Mouse (Mus musculus) limb, embryonic 15.5 days (tissue): ENCODE measurements around the gene Lrch3. TPM values are rescaled to one million over a fixed set of nuclear protein-coding genes. Genes with fewer than 3 reads are reported as not detected.
"Not testable (repeated sequence)": the region's sequence is repeated elsewhere in the genome, so short reads cannot be mapped to it uniquely, and the experiment has no call there.

Experiments
- ATAC-seq: fragments of 200-750 bp; cut with Nextera tagmentation; 2 replicates; pipeline ENCODE4 v1.8.0; 2017; ENCODE audit warnings: low read depth, moderate TSS enrichment; ENCODE audit not compliant: insufficient number of reproducible peaks, low FRiP score, low TSS enrichment
- H3K27ac ChIP-seq: fragments of 300-500 bp; sonication (generic); 2 replicates; pipeline ENCODE4 v1.5.1; 2015; ENCODE audit warnings: moderate library complexity, mild to moderate bottlenecking, inconsistent platforms
- H3K27me3 ChIP-seq: fragments of 300-500 bp; sonication (generic); 2 replicates; pipeline ENCODE4 v1.6.1; 2015; ENCODE audit warnings: inconsistent platforms
- H3K36me3 ChIP-seq: fragments of 300-500 bp; sonication (generic); 2 replicates; pipeline ENCODE4 v1.6.1; 2015; ENCODE audit warnings: inconsistent platforms
- H3K4me1 ChIP-seq: fragments of 300-500 bp; sonication (generic); 2 replicates; pipeline ENCODE4 v1.6.1; 2015; ENCODE audit warnings: inconsistent platforms
- H3K4me2 ChIP-seq: fragments of 300-500 bp; sonication (generic); 2 replicates; pipeline ENCODE4 v1.6.1; 2015; ENCODE audit warnings: mild to moderate bottlenecking, inconsistent platforms
- H3K4me3 ChIP-seq: fragments of 300-500 bp; sonication (generic); 2 replicates; pipeline ENCODE4 v1.5.1; 2015; ENCODE audit warnings: mild to moderate bottlenecking, inconsistent platforms
- H3K9ac ChIP-seq: fragments of 300-500 bp; sonication (generic); 2 replicates; pipeline ENCODE4 v1.6.1; 2015; ENCODE audit warnings: inconsistent platforms
- H3K9me3 ChIP-seq: fragments of 300-500 bp; sonication (generic); 2 replicates; pipeline ENCODE4 v1.6.1; 2016; ENCODE audit warnings: inconsistent platforms
- WGBS: fragments of 180-500 bp; shearing (Covaris S2); methylation state at CpG from one replicate; pipeline ENCODE4 v1.1.7; 2015; 5-methylcytosine and 5-hydroxymethylcytosine counted together
- polyA plus RNA-seq: library from polyadenylated mRNA; unstranded; fragments of >200 nt; fragmentation: Nextera tagmentation; extraction: Ambion mirVana; gene quantifications from 2 replicates; pipeline ENCODE4 v1.2.1, GENCODE M21; 2015

Gene Lrch3
- polyA plus RNA-seq, 1 experiment from 2014 or later = 23.1 TPM

GRCm38 (mm10) chr16:33058656-33059055, 144.8 kb downstream of the Lrch3 start:
- ATAC-seq, H3K9me3 ChIP-seq, H3K4me2 ChIP-seq, H3K9ac ChIP-seq, H3K27ac ChIP-seq, H3K27me3 ChIP-seq, H3K4me3 ChIP-seq: not testable (repeated sequence)
- peaks cover 31% of the 10 kb centered on the region for H3K36me3 ChIP-seq
- peaks cover 33% of the 10 kb centered on the region for H3K4me1 ChIP-seq
- WGBS = 75% methylated on average over 9 of the region's 9 CpGs

GRCm38 (mm10) chr16:33059471-33059870, 145.6 kb downstream of the Lrch3 start:
- no peak overlapping the region for H3K4me2 ChIP-seq
- H3K27me3 ChIP-seq = no peaks in the 10 kb centered on the region
- H3K36me3 ChIP-seq = peaks cover 31% of the 10 kb centered on the region
- no peaks in the 10 kb centered on the region for H3K9me3 ChIP-seq
- no peak overlapping the region for H3K9ac ChIP-seq
- 89% methylated on average over 1 of the region's 1 CpGs for WGBS
- no peak overlapping the region for H3K27ac ChIP-seq
- no peak for ATAC-seq
- no peak overlapping the region for H3K4me3 ChIP-seq
- peaks cover 33% of the 10 kb centered on the region for H3K4me1 ChIP-seq

- peaks cover 29% of the 10 kb centered on the region for H3K4me1 ChIP-seq
- H3K9me3 ChIP-seq = no peaks in the 10 kb centered on the region
- no peak overlapping the region for H3K4me3 ChIP-seq
- H3K36me3 ChIP-seq = peaks cover 31% of the 10 kb centered on the region
- 80% methylated on average over 2 of the region's 2 CpGs for WGBS
- no peak for ATAC-seq
- no peak overlapping the region for H3K27ac ChIP-seq
- H3K27me3 ChIP-seq = no peaks in the 10 kb centered on the region
- no peak overlapping the region for H3K4me2 ChIP-seq
- H3K9ac ChIP-seq = no peak overlapping the region
Observed at GRCm38 (mm10) chr16:33060926-33061325, 147.0 kb downstream of the Lrch3 start.

GRCm38 (mm10) chr16:33061400-33061799, 147.5 kb downstream of the Lrch3 start:
- WGBS = 46% methylated on average over 11 of the region's 11 CpGs
- Histone ChIP-seq H3K27me3 (no peaks in the 10 kb centered on the region), H3K27ac (peak overlapping the region; percentile 62), H3K4me3 (peak overlapping the region; percentile 84), H3K9me3 (no peaks in the 10 kb centered on the region), H3K4me2 (peak overlapping the region; percentile 86), H3K9ac (no peak overlapping the region), H3K4me1 (peaks cover 29% of the 10 kb centered on the region), H3K36me3 (peaks cover 31% of the 10 kb centered on the region)
- ATAC-seq = no peak

- peaks cover 31% of the 10 kb centered on the region for H3K36me3 ChIP-seq
- peak; percentile 92 for ATAC-seq
- under 1% methylated on average over 63 of the region's 64 CpGs for WGBS
- H3K9me3 ChIP-seq = no peaks in the 10 kb centered on the region
- peak within 1 kb of the TSS; percentile 62 for H3K27ac ChIP-seq
- H3K9ac ChIP-seq = peak within 1 kb of the TSS; percentile 63
- peaks cover 29% of the 10 kb centered on the region for H3K4me1 ChIP-seq
- no peaks in the 10 kb centered on the region for H3K27me3 ChIP-seq
- H3K4me3 ChIP-seq = peak within 1 kb of the TSS; percentile 84
- H3K4me2 ChIP-seq = peak within 1 kb of the TSS; percentile 86
Observed at GRCm38 (mm10) chr16:33062024-33062681, 148.3 kb downstream of the Lrch3 start, which contains the start of gene Lmln. Gene Lmln (plus strand): TSS chr16:33062521.

- H3K9ac ChIP-seq = peak overlapping the region; percentile 63
- ATAC-seq = peak; percentile 55
- H3K4me1 ChIP-seq = peaks cover 29% of the 10 kb centered on the region
- peak overlapping the region; percentile 84 for H3K4me3 ChIP-seq
- H3K27me3 ChIP-seq = no peaks in the 10 kb centered on the region
- H3K4me2 ChIP-seq = peak overlapping the region; percentile 86
- no peaks in the 10 kb centered on the region for H3K9me3 ChIP-seq
- peak overlapping the region; percentile 62 for H3K27ac ChIP-seq
- peaks cover 31% of the 10 kb centered on the region for H3K36me3 ChIP-seq
- WGBS = under 1% methylated on average over 34 of the region's 35 CpGs
Observed at GRCm38 (mm10) chr16:33062682-33063131, 148.8 kb downstream of the Lrch3 start.

- no peaks in the 10 kb centered on the region for H3K27me3 ChIP-seq
- H3K36me3 ChIP-seq = peaks cover 26% of the 10 kb centered on the region
- H3K9ac ChIP-seq = peak overlapping the region; percentile 63; the same call in 1 of the 2 replicates
- no peak for ATAC-seq
- H3K4me3 ChIP-seq = peak overlapping the region; percentile 84
- H3K4me1 ChIP-seq = peaks cover 23% of the 10 kb centered on the region
- H3K27ac ChIP-seq = no peak overlapping the region
- WGBS = 29% methylated on average over 7 of the region's 7 CpGs
- H3K9me3 ChIP-seq = no peaks in the 10 kb centered on the region
- peak overlapping the region; percentile 86 for H3K4me2 ChIP-seq
Observed at GRCm38 (mm10) chr16:33063267-33063666, 149.4 kb downstream of the Lrch3 start.

- Histone ChIP-seq H3K4me1 (peaks cover 14% of the 10 kb centered on the region), H3K36me3 (peaks cover 13% of the 10 kb centered on the region), H3K27me3 (no peaks in the 10 kb centered on the region), H3K27ac (no peak overlapping the region), H3K4me3 (no peak overlapping the region), H3K9ac (no peak overlapping the region), H3K4me2 (no peak overlapping the region), H3K9me3 (no peaks in the 10 kb centered on the region)
- no peak for ATAC-seq
- 82% methylated on average over 9 of the region's 9 CpGs for WGBS
Observed at GRCm38 (mm10) chr16:33064636-33065035, 150.7 kb downstream of the Lrch3 start.

Other genes with a start within 250 kb of the Lrch3 start
- not detected in 2 replicates for gene Muc4, start 178.2 kb upstream of the Lrch3 start, polyA plus RNA-seq
- 0.15 TPM in 1 of 2 replicates, not detected in the other for gene Muc20, start 116.7 kb upstream of the Lrch3 start, polyA plus RNA-seq
- gene Smbd1, start 103.6 kb upstream of the Lrch3 start, polyA plus RNA-seq = not detected in 2 replicates
- 102 TPM in 2 replicates for gene Fyttd1, start 36.6 kb upstream of the Lrch3 start, polyA plus RNA-seq
- 22.7 and 24.2 TPM in 2 replicates for gene Rubcn, start 36.3 kb upstream of the Lrch3 start, polyA plus RNA-seq
- gene Iqcg, start 142.1 kb downstream of the Lrch3 start, polyA plus RNA-seq = 1.6 and 2.0 TPM in 2 replicates
- 774 and 915 TPM in 2 replicates for gene Rpl35a, start 142.4 kb downstream of the Lrch3 start, polyA plus RNA-seq
- gene Lmln, start 148.4 kb downstream of the Lrch3 start, polyA plus RNA-seq = 1.7 and 1.8 TPM in 2 replicates